Mouse (Mus musculus) gastrocnemius, adult 8-10 months (tissue): ENCODE results near the gene Zfp143. TPM values are rescaled to one million over a fixed set of nuclear protein-coding genes. Genes with fewer than 3 reads are reported as not detected.

ENCODE experiments used
- DNase-seq, 2 experiments: peaks; one replicate each; pipeline ENCODE4 v3.0.0; 2022; ENCODE audit warnings: low spot score in 2 of 2
- total RNA-seq, 4 experiments: library from RNA; stranded (reverse); gene quantifications; 2 replicates each; pipeline ENCODE4 v1.2.4; 2022

Gene Zfp143
- total RNA-seq, 4 experiments from 2014 or later, result 7.2 to 12.1 (median 10.4) TPM

DNA sequence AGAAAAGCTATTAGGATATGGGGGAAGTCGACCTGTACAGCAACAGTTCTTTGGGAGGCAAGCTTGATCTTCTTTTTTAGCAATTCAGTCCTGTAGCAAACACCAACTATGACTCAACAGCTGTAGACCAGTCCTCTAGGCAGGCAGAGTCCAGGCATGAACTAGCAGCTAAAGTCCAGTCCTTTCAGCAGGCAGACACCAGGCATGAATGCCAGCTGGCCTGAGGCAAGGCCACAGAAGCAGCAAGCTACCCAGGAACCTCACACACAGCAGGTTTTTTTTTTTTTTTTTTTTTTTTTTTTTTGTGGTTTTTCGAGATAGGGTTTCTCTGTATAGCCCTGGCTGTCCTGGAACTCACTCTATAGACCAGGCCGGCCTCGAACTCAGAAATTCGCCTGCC is 73.0 kb downstream of the Zfp143 start:
- no peak for DNase-seq

DNA sequence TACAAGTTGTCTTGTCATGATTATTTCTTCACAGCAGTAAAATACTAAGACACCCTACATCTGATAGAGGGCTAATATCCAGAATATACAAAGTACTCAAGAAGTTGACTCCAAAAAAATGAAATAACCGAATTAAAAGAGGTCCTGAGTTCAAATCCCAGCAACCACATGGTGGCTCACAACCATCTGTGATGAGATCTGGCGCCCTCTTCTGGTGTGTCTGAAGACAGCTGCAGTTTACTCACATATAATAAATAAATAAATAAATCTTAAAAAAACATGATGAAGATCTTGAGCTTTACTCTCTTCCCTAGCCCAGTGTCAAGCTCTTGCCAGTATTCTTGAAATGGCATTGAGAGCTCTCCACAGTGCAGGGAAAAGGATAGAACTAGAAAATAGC is 77.5 kb downstream of the Zfp143 start:
- DNase-seq, result no peak

DNA sequence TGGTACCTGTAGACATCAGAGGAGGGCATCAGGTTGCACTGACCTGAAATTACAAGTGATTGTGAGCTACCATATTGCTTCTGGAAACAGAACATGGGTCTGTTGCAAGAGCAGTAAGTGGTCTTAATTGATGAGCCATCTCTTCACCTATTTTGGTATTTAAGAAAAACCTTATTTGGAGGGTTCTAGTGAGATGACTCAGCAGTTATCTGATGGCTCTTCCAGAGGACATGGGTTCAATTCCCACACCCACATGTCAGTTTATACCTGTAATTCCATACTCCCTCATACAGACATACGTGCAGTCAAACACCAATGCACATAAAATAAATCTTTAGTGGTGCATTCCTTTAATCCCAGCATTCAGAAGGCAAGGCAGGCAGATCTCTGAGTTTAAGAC is 82.8 kb downstream of the Zfp143 start:
- DNase-seq, result no peak

Other genes with a start within 250 kb of the Zfp143 start
- gene Scube2, start 195.5 kb upstream of the Zfp143 start, total RNA-seq, result 1 to 10 TPM in 2 of 4 experiments, under 1 TPM in 2; 0.87 to 1.9 (median 1.3) TPM
- gene Dennd5a, start 100.7 kb upstream of the Zfp143 start, total RNA-seq, result 10 to 100 TPM; 41.5 to 49.6 (median 45.4) TPM
- gene Tmem41b, start 74.3 kb upstream of the Zfp143 start, total RNA-seq, result 10 to 100 TPM; 17.6 to 26.6 (median 22.4) TPM
- gene Ipo7, start 42.9 kb upstream of the Zfp143 start, total RNA-seq, result 100 to 1,000 TPM in 1 of 4 experiments, 10 to 100 TPM in 3; 79.8 to 101 (median 90.9) TPM
- 1 to 10 TPM; 2.4 to 2.9 (median 2.4) TPM for gene Wee1, start 60.8 kb downstream of the Zfp143 start, total RNA-seq
- 1 to 10 TPM; 4.5 to 6.0 (median 5.4) TPM for gene Swap70, start 160.5 kb downstream of the Zfp143 start, total RNA-seq